Mouse (Mus musculus): Measurements from ENCODE around the gene Tmem52b. TPM values are rescaled to one million over a fixed set of nuclear protein-coding genes. Genes with fewer than 3 reads are reported as not detected.

The Tmem52b gene
- polyA plus RNA-seq, 2 experiments, result not detected

- Histone ChIP-seq H3K36me3 (replicated peaks; ENCODE audit: control insufficient read depth, insufficient read depth, low read depth) (no peaks in the 10 kb centered on the region), H3K4me2 (ENCODE audit: low read depth) (no peak overlapping the region), H3K9me3 (ENCODE audit: control insufficient read depth, low read length) (no peaks in the 10 kb centered on the region), H3K4me3 (ENCODE audit: insufficient read depth in 1 of 2, low read depth in 2 of 2, low read length in 2 of 2) (no peak overlapping the region), H3K4me1 (replicated peaks; ENCODE audit: control insufficient read depth in 2 of 2, insufficient read depth in 2 of 2, low read length in 1 of 2) (no peaks in the 10 kb centered on the region), H3K27ac (no peak overlapping the region), H3K9ac (replicated peaks) (no peak overlapping the region), H3K27me3 (ENCODE audit: control insufficient read depth, insufficient read depth, low read length) (no peaks in the 10 kb centered on the region)
- TF ChIP-seq EP300 (IDR thresholded peaks at IDR 0.05; ENCODE audit: low read depth), result no peak
- no peak for TF ChIP-seq CTCF (IDR thresholded peaks at IDR 0.05; ENCODE audit: low read depth)
- no peak for DNase-seq (ENCODE audit: low read depth in 3 of 3, low spot score in 3 of 3)
- no peak for ATAC-seq (ENCODE audit: insufficient read depth)
- 61% methylated on average over 10 of the region's 10 CpGs for WGBS (ENCODE audit: insufficient replicate concordance)
These were observed 4.0 kb downstream of the Tmem52b start for GRCm38 (mm10) chr6:129516388-129516787.

GRCm38 (mm10) chr6:129517752-129518408 lies 5.5 kb downstream of the Tmem52b start:
- no peak for TF ChIP-seq EP300 (IDR thresholded peaks at IDR 0.05; ENCODE audit: low read depth)
- peak; percentile 58 for TF ChIP-seq CTCF (IDR thresholded peaks at IDR 0.05; ENCODE audit: low read depth)
- Histone ChIP-seq H3K27ac (no peak overlapping the region), H3K4me3 (ENCODE audit: insufficient read depth in 1 of 2, low read depth in 2 of 2, low read length in 2 of 2) (no peak overlapping the region), H3K36me3 (replicated peaks; ENCODE audit: control insufficient read depth, insufficient read depth, low read depth) (no peaks in the 10 kb centered on the region), H3K9me3 (ENCODE audit: control insufficient read depth, low read length) (no peaks in the 10 kb centered on the region), H3K4me2 (ENCODE audit: low read depth) (no peak overlapping the region), H3K9ac (replicated peaks) (no peak overlapping the region), H3K27me3 (ENCODE audit: control insufficient read depth, insufficient read depth, low read length) (no peaks in the 10 kb centered on the region), H3K4me1 (replicated peaks; ENCODE audit: control insufficient read depth in 2 of 2, insufficient read depth in 2 of 2, low read length in 1 of 2) (no peaks in the 10 kb centered on the region)
- DNase-seq (ENCODE audit: low read depth in 3 of 3, low spot score in 3 of 3), result no peak
- peak; percentile 56; the same call in 1 of the 2 replicates for ATAC-seq (ENCODE audit: insufficient read depth)
- WGBS (ENCODE audit: insufficient replicate concordance), result 41% methylated on average over 2 of the region's 2 CpGs

- no peak overlapping the region for H3K27ac ChIP-seq
- TF ChIP-seq CTCF (IDR thresholded peaks at IDR 0.05; ENCODE audit: low read depth) (no peak), EP300 (IDR thresholded peaks at IDR 0.05; ENCODE audit: low read depth) (no peak)
- H3K9me3 ChIP-seq (ENCODE audit: control insufficient read depth, low read length), result no peaks in the 10 kb centered on the region
- no peak overlapping the region for H3K4me2 ChIP-seq (ENCODE audit: low read depth)
- DNase-seq (ENCODE audit: low read depth in 3 of 3, low spot score in 3 of 3) (no peak), ATAC-seq (ENCODE audit: insufficient read depth) (no peak)
- no peak overlapping the region for H3K4me3 ChIP-seq (ENCODE audit: insufficient read depth in 1 of 2, low read depth in 2 of 2, low read length in 2 of 2)
- H3K4me1 ChIP-seq (replicated peaks; ENCODE audit: control insufficient read depth in 2 of 2, insufficient read depth in 2 of 2, low read length in 1 of 2), result no peaks in the 10 kb centered on the region
- H3K27me3 ChIP-seq (ENCODE audit: control insufficient read depth, insufficient read depth, low read length), result no peaks in the 10 kb centered on the region
- no peaks in the 10 kb centered on the region for H3K36me3 ChIP-seq (replicated peaks; ENCODE audit: control insufficient read depth, insufficient read depth, low read depth)
- H3K9ac ChIP-seq (replicated peaks), result no peak overlapping the region
These were observed 13.7 kb downstream of the Tmem52b start for GRCm38 (mm10) chr6:129526069-129526468.

- no peak for DNase-seq (ENCODE audit: low read depth in 3 of 3, low spot score in 3 of 3)
- H3K9me3 ChIP-seq (ENCODE audit: control insufficient read depth, low read length), result no peaks in the 10 kb centered on the region
- H3K27me3 ChIP-seq (ENCODE audit: control insufficient read depth, insufficient read depth, low read length), result no peaks in the 10 kb centered on the region
- no peaks in the 10 kb centered on the region for H3K36me3 ChIP-seq (replicated peaks; ENCODE audit: control insufficient read depth, insufficient read depth, low read depth)
- no peak overlapping the region for H3K9ac ChIP-seq (replicated peaks)
- WGBS (ENCODE audit: insufficient replicate concordance), result 63% methylated on average over 2 of the region's 2 CpGs
- peaks cover 0 to 3% of the 10 kb centered on the region in 2 experiments; a peak in 2 of 4 replicates for H3K4me1 ChIP-seq (replicated peaks; ENCODE audit: control insufficient read depth in 2 of 2, insufficient read depth in 2 of 2, low read length in 1 of 2)
- no peak for ATAC-seq (ENCODE audit: insufficient read depth)
- TF ChIP-seq EP300 (IDR thresholded peaks at IDR 0.05; ENCODE audit: low read depth) (no peak), CTCF (IDR thresholded peaks at IDR 0.05; ENCODE audit: low read depth) (no peak)
- H3K4me3 ChIP-seq (ENCODE audit: insufficient read depth in 1 of 2, low read depth in 2 of 2, low read length in 2 of 2), result no peak overlapping the region
- H3K27ac ChIP-seq, result no peak overlapping the region
- no peak overlapping the region for H3K4me2 ChIP-seq (ENCODE audit: low read depth)
These were observed 15.1 kb downstream of the Tmem52b start for GRCm38 (mm10) chr6:129527416-129527815.

- no peak for ATAC-seq (ENCODE audit: insufficient read depth)
- TF ChIP-seq CTCF (IDR thresholded peaks at IDR 0.05; ENCODE audit: low read depth) (no peak), EP300 (IDR thresholded peaks at IDR 0.05; ENCODE audit: low read depth) (no peak)
- Histone ChIP-seq H3K4me3 (ENCODE audit: insufficient read depth in 1 of 2, low read depth in 2 of 2, low read length in 2 of 2) (no peak overlapping the region), H3K9me3 (ENCODE audit: control insufficient read depth, low read length) (no peaks in the 10 kb centered on the region), H3K36me3 (replicated peaks; ENCODE audit: control insufficient read depth, insufficient read depth, low read depth) (no peaks in the 10 kb centered on the region), H3K4me1 (replicated peaks; ENCODE audit: control insufficient read depth in 2 of 2, insufficient read depth in 2 of 2, low read length in 1 of 2) (peaks cover 6 to 12% of the 10 kb centered on the region in 2 experiments), H3K27ac (no peak overlapping the region), H3K27me3 (ENCODE audit: control insufficient read depth, insufficient read depth, low read length) (no peaks in the 10 kb centered on the region), H3K4me2 (ENCODE audit: low read depth) (no peak overlapping the region), H3K9ac (replicated peaks) (no peak overlapping the region)
- WGBS (ENCODE audit: insufficient replicate concordance), result 70% methylated on average over 1 of the region's 1 CpGs
- DNase-seq (ENCODE audit: low read depth in 3 of 3, low spot score in 3 of 3), result no peak
These were observed 17.2 kb downstream of the Tmem52b start for GRCm38 (mm10) chr6:129529605-129530004.

All from liver, embryonic 14.5 days (tissue).